Mouse (Mus musculus) CH12.LX (cell line): ENCODE measurements around the gene Actr1b. TPM values are rescaled to one million over a fixed set of nuclear protein-coding genes. Genes with fewer than 3 reads are reported as not detected.

Experiments
- DNase-seq: peaks from one replicate; pipeline ENCODE4 v3.0.0-alpha.2; 2013; ENCODE audit errors: extremely low read depth
- H3K27ac ChIP-seq: 2 replicates; pipeline ENCODE4 v1.5.1; 2012; ENCODE audit warnings: low read depth, mild to moderate bottlenecking, control low read depth, moderate library complexity; ENCODE audit not compliant: insufficient read depth
- H3K27me3 ChIP-seq: replicated peaks from 2 replicates; pipeline ENCODE3; 2012; ENCODE audit warnings: inconsistent platforms
- H3K36me3 ChIP-seq, 2 experiments: replicated peaks in 1 of 2; 2 replicates each; pipeline versions ENCODE3 to v1.6.1; 2012; ENCODE audit warnings: inconsistent platforms in 1 of 2, low read length in 1 of 2, mild to moderate bottlenecking in 1 of 2, mixed read lengths in 1 of 2, moderate library complexity in 1 of 2; ENCODE audit not compliant: control insufficient read depth in 1 of 2, insufficient read depth in 1 of 2
- H3K4me1 ChIP-seq, 2 experiments: 2 replicates each; pipeline ENCODE4 v1.6.1; 2012; ENCODE audit warnings: inconsistent platforms in 1 of 2, moderate library complexity in 1 of 2; ENCODE audit not compliant: insufficient read depth in 2 of 2, control insufficient read depth in 1 of 2
- H3K4me2 ChIP-seq: 2 replicates; pipeline ENCODE4 v1.6.1; 2012; ENCODE audit warnings: low read depth, mild to moderate bottlenecking, control low read depth; ENCODE audit not compliant: poor library complexity, insufficient read depth, severe bottlenecking
- H3K4me3 ChIP-seq, 3 experiments: fragments of 150-350 bp in 1 of 3; sonication (generic) in 1 of 3; replicated peaks in 1 of 3; 2 replicates each; pipeline versions ENCODE3 to v1.5.1; 2011 to 2012; ENCODE audit warnings: low read depth in 2 of 3, low read length in 2 of 3, mild to moderate bottlenecking in 2 of 3, moderate library complexity in 2 of 3, control low read depth in 1 of 3, improper control_type of control experiment in 1 of 3, inconsistent platforms in 1 of 3, mixed read lengths in 1 of 3; ENCODE audit not compliant: poor library complexity in 1 of 3
- H3K79me2 ChIP-seq: replicated peaks from 2 replicates; pipeline ENCODE4 v1.6.1; 2012; ENCODE audit warnings: mild to moderate bottlenecking, moderate library complexity; ENCODE audit not compliant: control insufficient read depth, poor library complexity, insufficient read depth, severe bottlenecking; ENCODE audit errors: extremely low read depth
- H3K9ac ChIP-seq: 2 replicates; pipeline ENCODE4 v1.6.1; 2012; ENCODE audit warnings: low read depth, mild to moderate bottlenecking, control low read depth, moderate library complexity; ENCODE audit not compliant: insufficient read depth
- H3K9me3 ChIP-seq: replicated peaks from 2 replicates; pipeline ENCODE3; 2012; ENCODE audit warnings: low read length, inconsistent platforms, mixed read lengths
- CHD1 ChIP-seq: IDR thresholded peaks from 2 replicates; pipeline ENCODE4 v1.6.1; 2012; ENCODE audit warnings: low read depth, low read length, improper control_type of control experiment, inconsistent platforms
- CTCF ChIP-seq, 2 experiments: IDR thresholded peaks in 1 of 2; conservative IDR thresholded peaks in 1 of 2; 2 replicates each; pipeline ENCODE4 v1.5.1; 2011 to 2012; ENCODE audit warnings: low read depth in 2 of 2, low read length in 2 of 2, improper control_type of control experiment in 1 of 2, inconsistent platforms in 1 of 2, mild to moderate bottlenecking in 1 of 2, moderate library complexity in 1 of 2
- ELF1 ChIP-seq: IDR thresholded peaks from 2 replicates; pipeline ENCODE4 v1.6.1; 2014; ENCODE audit warnings: low read depth, mild to moderate bottlenecking, inconsistent platforms, low read length, improper control_type of control experiment
- IRF4 ChIP-seq: IDR thresholded peaks from 2 replicates; pipeline ENCODE4 v1.6.1; 2014; ENCODE audit warnings: low read depth, mild to moderate bottlenecking, inconsistent platforms, low read length, improper control_type of control experiment
- KAT2A ChIP-seq: IDR thresholded peaks from 2 replicates; pipeline ENCODE4 v1.6.1; 2012; ENCODE audit warnings: low read length, improper control_type of control experiment, inconsistent platforms; ENCODE audit not compliant: insufficient replicate concordance
- MAFK ChIP-seq: IDR thresholded peaks from 2 replicates; pipeline ENCODE4 v1.6.1; 2011; ENCODE audit warnings: low read length, improper control_type of control experiment; ENCODE audit not compliant: insufficient replicate concordance
- POLR2AphosphoS2 ChIP-seq: IDR thresholded peaks from 2 replicates; pipeline ENCODE4 v1.6.1; 2011; ENCODE audit warnings: low read depth, low read length, improper control_type of control experiment
- RAD21 ChIP-seq: IDR thresholded peaks from 2 replicates; pipeline ENCODE4 v1.6.1; 2011; ENCODE audit warnings: low read depth, mild to moderate bottlenecking, low read length, improper control_type of control experiment, moderate library complexity
- SIN3A ChIP-seq: IDR thresholded peaks from 2 replicates; pipeline ENCODE4 v1.6.1; 2012; ENCODE audit warnings: low read length, improper control_type of control experiment, inconsistent platforms
- SMC3 ChIP-seq: IDR thresholded peaks from 2 replicates; pipeline ENCODE4 v1.6.1; 2011; ENCODE audit warnings: low read depth, low read length, improper control_type of control experiment
- dilution Hi-C: fragments of 300-500 bp; cut with MboI; formaldehyde crosslinking; loops from 2 replicates; pipeline ENCODE4 v1.14.3; 2020; ENCODE audit warnings: low sequenced_read_pairs; ENCODE audit not compliant: extremely low pct_unique_long_range_greater_than_20kb, extremely low pct_ligation_motif_present
- in situ Hi-C: fragments of 300-500 bp; cut with MboI; formaldehyde crosslinking; loops from 3 replicates; pipeline ENCODE4 v1.14.3; 2019; ENCODE audit warnings: low sequenced_read_pairs, low pct_ligation_motif_present, low pct_unique_long_range_greater_than_20kb, mixed read lengths
- polyA plus RNA-seq: library from polyadenylated mRNA; unstranded; fragments of >175 nt; gene quantifications from 2 replicates; pipeline ENCODE4 v1.2.1, GENCODE M21; 2012; ENCODE audit warnings: low read depth; ENCODE audit not compliant: insufficient read length
- total RNA-seq, 2 experiments: library from RNA; depleted of rRNA; stranded (reverse); fragments of 300-350 nt in 1 of 2; fragments of >200 nt in 1 of 2; gene quantifications; 2 replicates each; pipeline ENCODE4 v1.2.3; 2012 to 2014

Actr1b gene
- total and polyA plus RNA-seq, 3 experiments = 61.0 to 71.2 (median 66.2) TPM

GRCm38 (mm10) chr1:36758553-36758952 lies 44.3 kb upstream of the Actr1b start:
- Histone ChIP-seq H3K4me1 (no peaks in the 10 kb centered on the region), H3K36me3 (no peaks in the 10 kb centered on the region), H3K4me2 (no peak overlapping the region), H3K9ac (no peak overlapping the region), H3K9me3 (no peaks in the 10 kb centered on the region), H3K27me3 (no peaks in the 10 kb centered on the region), H3K4me3 (no peak overlapping the region), H3K79me2 (no peaks in the 10 kb centered on the region), H3K27ac (no peak overlapping the region)
- TF ChIP-seq IRF4 = no peak
- TF ChIP-seq CTCF (conservative IDR thresholded peaks at IDR 0.05 in 1 of 2, IDR thresholded peaks at IDR 0.05 in 1 of 2; ENCODE audit: low read depth in 2 of 2, low read length in 2 of 2) = peak in 1 of 2 experiments; percentile 23; a peak in 2 of 4 replicates
- dilution Hi-C loops = no loop called here
- no peak for DNase-seq
- in situ Hi-C loops = no loop called here

- dilution Hi-C loops = no loop called here
- in situ Hi-C loops = no loop called here
- Histone ChIP-seq H3K27ac (no peak overlapping the region), H3K79me2 (no peaks in the 10 kb centered on the region), H3K9me3 (no peaks in the 10 kb centered on the region), H3K4me3 (no peak overlapping the region), H3K4me1 (no peaks in the 10 kb centered on the region), H3K4me2 (no peak overlapping the region), H3K27me3 (no peaks in the 10 kb centered on the region), H3K9ac (no peak overlapping the region), H3K36me3 (no peaks in the 10 kb centered on the region)
- TF ChIP-seq SMC3 (no peak), MAFK (no peak), CHD1 (no peak), POLR2AphosphoS2 (no peak), ELF1 (no peak), KAT2A (no peak)
- no peak for DNase-seq
Observed at GRCm38 (mm10) chr1:36753932-36754675, 39.9 kb upstream of the Actr1b start.

GRCm38 (mm10) chr1:36746452-36746851 lies 32.2 kb upstream of the Actr1b start:
- no peak overlapping the region for H3K9ac ChIP-seq
- H3K4me1 ChIP-seq = peaks cover 0 to 8% of the 10 kb centered on the region in 2 experiments; a peak in 2 of 4 replicates
- TF ChIP-seq SIN3A = no peak
- peak; percentile 24; the same call in 1 of the 2 replicates for TF ChIP-seq SMC3
- TF ChIP-seq CTCF (conservative IDR thresholded peaks at IDR 0.05 in 1 of 2, IDR thresholded peaks at IDR 0.05 in 1 of 2; ENCODE audit: low read depth in 2 of 2, low read length in 2 of 2) = peak; percentile 52 to 66
- peak; percentile 37 for TF ChIP-seq RAD21
- TF ChIP-seq, all 38 proteins: peak for 3
- dilution Hi-C loops = no loop called here
- H3K36me3 ChIP-seq = no peaks in the 10 kb centered on the region
- in situ Hi-C loops = no loop called here
- peaks cover 22% of the 10 kb centered on the region for H3K27me3 ChIP-seq
- no peaks in the 10 kb centered on the region for H3K9me3 ChIP-seq
- DNase-seq = peak; percentile 38
- no peak overlapping the region for H3K4me3 ChIP-seq
- no peak overlapping the region for H3K4me2 ChIP-seq
- no peaks in the 10 kb centered on the region for H3K79me2 ChIP-seq
- H3K27ac ChIP-seq = no peak overlapping the region
